8 mouse cellular contexts compared by ENCODE assay signal in genomic region chr7:31139765-31140164, GRCm38 (mm10). TPM values are rescaled to one million over a fixed set of nuclear protein-coding genes. Genes with fewer than 3 reads are reported as not detected.
A peak's percentile ranks its signal among the peaks of the same experiment; 100 is the strongest.
DNase-seq lines count a peak whose midpoint lies in the region; ATAC-seq and TF ChIP-seq lines count a peak whose summit lies in the region.

No protein-coding gene starts in this region.

- H3K36me3 ChIP-seq in heart, postnatal 0 days (replicated peaks; ENCODE audit: control insufficient read depth, insufficient read depth, low read length): peaks cover 85% of the 10 kb centered on the region
- peaks cover 75% of the 10 kb centered on the region for H3K36me3 ChIP-seq in midbrain, embryonic 11.5 days (ENCODE audit: control insufficient read depth, insufficient read depth, low read length)
- H3K36me3 ChIP-seq in stomach, embryonic 16.5 days (ENCODE audit: control insufficient read depth, insufficient read depth, low read length): peaks cover 65% of the 10 kb centered on the region

- no peak overlapping the region for H3K4me3 ChIP-seq in heart, postnatal 0 days (ENCODE audit: low read depth, low read length)
- H3K4me3 ChIP-seq in midbrain, embryonic 11.5 days (ENCODE audit: low read depth, low read length): no peak overlapping the region
- H3K4me3 ChIP-seq in stomach, embryonic 16.5 days (replicated peaks; ENCODE audit: low read length): no peak overlapping the region

- H3K27ac ChIP-seq in heart, postnatal 0 days (ENCODE audit: low read depth): no peak overlapping the region; the same call in 1 of the 2 replicates
- no peak overlapping the region for H3K27ac ChIP-seq in midbrain, embryonic 11.5 days (ENCODE audit: low read depth, low read length)
- no peak overlapping the region for H3K27ac ChIP-seq in stomach, embryonic 16.5 days (ENCODE audit: low read length)

- peak; percentile 60 for DNase-seq in gastrocnemius, adult 18-20 months (ENCODE audit: low spot score)
- DNase-seq in gastrocnemius, adult 8-10 months (ENCODE audit: low spot score in 2 of 2): no peak
- peak; percentile 52 for DNase-seq in ES-CJ7 (ENCODE audit: low read depth, low spot score)
- DNase-seq in cerebellum, postnatal 25 days: peak; percentile 85 to 88
- peak; percentile 70 for DNase-seq in heart, postnatal 0 days (ENCODE audit: low spot score)
- peak; percentile 79 to 81 for DNase-seq in kidney, postnatal 4 days
- no peak for DNase-seq in midbrain, embryonic 11.5 days (ENCODE audit: low spot score, missing footprints)

- peak; percentile 85 for TF ChIP-seq CTCF in heart, postnatal 0 days (IDR thresholded peaks at IDR 0.05; ENCODE audit: low read depth)

- H3K9ac ChIP-seq in heart, postnatal 0 days (replicated peaks; ENCODE audit: low read depth, low read length): no peak overlapping the region
- H3K9ac ChIP-seq in midbrain, embryonic 11.5 days (ENCODE audit: low read length): no peak overlapping the region
- no peak overlapping the region for H3K9ac ChIP-seq in stomach, embryonic 16.5 days (ENCODE audit: low read length)

- H3K9me3 ChIP-seq in heart, postnatal 0 days (replicated peaks; ENCODE audit: control insufficient read depth, low read length): no peaks in the 10 kb centered on the region
- H3K9me3 ChIP-seq in midbrain, embryonic 11.5 days (ENCODE audit: control insufficient read depth, low read length): no peaks in the 10 kb centered on the region
- no peaks in the 10 kb centered on the region for H3K9me3 ChIP-seq in stomach, embryonic 16.5 days (replicated peaks; ENCODE audit: control insufficient read depth, low read length)

- no peak overlapping the region for H3K4me2 ChIP-seq in heart, postnatal 0 days (ENCODE audit: low read depth, low read length)
- H3K4me2 ChIP-seq in midbrain, embryonic 11.5 days: no peak overlapping the region
- no peak overlapping the region for H3K4me2 ChIP-seq in stomach, embryonic 16.5 days (ENCODE audit: low read depth, low read length)

- TF ChIP-seq EP300 in heart, postnatal 0 days (IDR thresholded peaks at IDR 0.05; ENCODE audit: low read depth): no peak

- ATAC-seq in heart, postnatal 0 days (ENCODE audit: insufficient read depth, low read depth): peak; percentile 81
- ATAC-seq in midbrain, embryonic 11.5 days (ENCODE audit: low FRiP score): peak; percentile 58; the same call in 1 of the 2 replicates
- ATAC-seq in stomach, embryonic 16.5 days (ENCODE audit: insufficient read depth, low FRiP score): 0 out of 2 replicates have a peak, but pooled peaks have one; percentile 26

- no peaks in the 10 kb centered on the region for H3K4me1 ChIP-seq in heart, postnatal 0 days (ENCODE audit: control insufficient read depth, insufficient read depth)
- H3K4me1 ChIP-seq in midbrain, embryonic 11.5 days (ENCODE audit: control insufficient read depth, insufficient read depth, low read length): no peaks in the 10 kb centered on the region
- H3K4me1 ChIP-seq in stomach, embryonic 16.5 days (ENCODE audit: control insufficient read depth, insufficient read depth, low read length): no peaks in the 10 kb centered on the region

- no peaks in the 10 kb centered on the region for H3K27me3 ChIP-seq in heart, postnatal 0 days (ENCODE audit: control insufficient read depth, insufficient read depth, low read length)
- no peaks in the 10 kb centered on the region for H3K27me3 ChIP-seq in midbrain, embryonic 11.5 days (ENCODE audit: control insufficient read depth, insufficient read depth, low read length)
- H3K27me3 ChIP-seq in stomach, embryonic 16.5 days (ENCODE audit: control insufficient read depth, insufficient read depth, low read length): no peaks in the 10 kb centered on the region

- 52% methylated on average over 5 of the region's 5 CpGs for WGBS in heart, postnatal 0 days
- 73% methylated on average over 5 of the region's 5 CpGs for WGBS in midbrain, embryonic 11.5 days
- 64% methylated on average over 5 of the region's 5 CpGs for WGBS in stomach, embryonic 16.5 days

RNA-seq across cellular contexts. Expression of gene Scn1b, which starts 13.0 kb away (rescaled TPM):
- 100 to 1,000 TPM; 924 to 953 TPM for total RNA-seq in gastrocnemius, adult 18-20 months (2021)
- total RNA-seq in gastrocnemius, adult 8-10 months (2022): 1,000 to 10,000 TPM in 1 of 4 experiments, 100 to 1,000 TPM in 3; 780 to 1,106 (median 929) TPM
- total RNA-seq in heart, postnatal 0 days (2014; rRNA removed; ENCODE audit: low replicate concordance): 4.7 and 28.3 TPM in 2 replicates
- polyA plus RNA-seq in heart, postnatal 0 days (2015; fragmentation: Nextera tagmentation; extraction: Ambion mirVana): 4.2 and 5.3 TPM in 2 replicates
- polyA plus RNA-seq in midbrain, embryonic 11.5 days (2014; fragmentation: Nextera tagmentation; extraction: Ambion mirVana): 0.52 and 1.1 TPM in 2 replicates
- polyA plus RNA-seq in stomach, embryonic 16.5 days (2015; fragmentation: Nextera tagmentation; extraction: Ambion mirVana): 0.80 and 1.4 TPM in 2 replicates

RNA-seq across cellular contexts. Expression of gene Gramd1a, which starts 15.9 kb away (rescaled TPM):
- total RNA-seq in gastrocnemius, adult 18-20 months (2021): 10 to 100 TPM; 35.7 to 37.1 TPM
- total RNA-seq in gastrocnemius, adult 8-10 months (2022): 10 to 100 TPM; 30.7 to 40.2 (median 33.3) TPM
- total RNA-seq in heart, postnatal 0 days (2014; rRNA removed; ENCODE audit: low replicate concordance): 53.9 and 57.2 TPM in 2 replicates
- 25.9 and 27.0 TPM in 2 replicates for polyA plus RNA-seq in heart, postnatal 0 days (2015; fragmentation: Nextera tagmentation; extraction: Ambion mirVana)
- 104 and 109 TPM in 2 replicates for polyA plus RNA-seq in midbrain, embryonic 11.5 days (2014; fragmentation: Nextera tagmentation; extraction: Ambion mirVana)
- 56.7 and 57.9 TPM in 2 replicates for polyA plus RNA-seq in stomach, embryonic 16.5 days (2015; fragmentation: Nextera tagmentation; extraction: Ambion mirVana)

RNA-seq across cellular contexts. Expression of gene Hpn, which starts 24.7 kb away (rescaled TPM):
- 10 to 100 TPM; 15.0 to 20.7 TPM for total RNA-seq in gastrocnemius, adult 18-20 months (2021)
- 10 to 100 TPM; 15.2 to 21.0 (median 17.7) TPM for total RNA-seq in gastrocnemius, adult 8-10 months (2022)
- 6.7 and 10.5 TPM in 2 replicates for total RNA-seq in heart, postnatal 0 days (2014; rRNA removed; ENCODE audit: low replicate concordance)
- polyA plus RNA-seq in heart, postnatal 0 days (2015; fragmentation: Nextera tagmentation; extraction: Ambion mirVana): 1.3 and 1.7 TPM in 2 replicates
- 0.44 and 1.2 TPM in 2 replicates for polyA plus RNA-seq in midbrain, embryonic 11.5 days (2014; fragmentation: Nextera tagmentation; extraction: Ambion mirVana)
- polyA plus RNA-seq in stomach, embryonic 16.5 days (2015; fragmentation: Nextera tagmentation; extraction: Ambion mirVana): 35.7 and 36.0 TPM in 2 replicates

Comparison
In these comparisons a context has a peak if more than half of its experiments do, and no peak if none do; other contexts are left out.
1. DNase-seq: peak in gastrocnemius, adult 18-20 months (single experiment), ES-CJ7 (single experiment), cerebellum, postnatal 25 days (2 of 2), heart, postnatal 0 days (single experiment) and kidney, postnatal 4 days (2 of 2); none in gastrocnemius, adult 8-10 months (0 of 2) and midbrain, embryonic 11.5 days (single experiment).
2. ATAC-seq: peak in every context shown above with its lines; median percentile 81 in heart, postnatal 0 days; 58 in midbrain, embryonic 11.5 days; 26 in stomach, embryonic 16.5 days.
3. RNA of gene Scn1b, which starts 13.0 kb away (total RNA-seq): 924 to 953 TPM in gastrocnemius, adult 18-20 months and 780 to 1,106 TPM in gastrocnemius, adult 8-10 months; 4.7 to 28.3 TPM in heart, postnatal 0 days; every median in the first group is over 10 times any median in the second.